Mouse (Mus musculus): ENCODE results near the gene Nup153. TPM values are rescaled to one million over a fixed set of nuclear protein-coding genes. Genes with fewer than 3 reads are reported as not detected.

Nup153 gene
- polyA plus RNA-seq, 1 experiment from 2014 or later: 30.2 TPM

GRCm38 (mm10) chr13:46758627-46759026 is 30.9 kb upstream of the Nup153 start:
- 0 out of 2 replicates have a peak overlapping the region, but pooled peaks have one; percentile 34 for H3K27ac ChIP-seq (replicated peaks; ENCODE audit: low read depth, low read length)
- peak; percentile 7 for DNase-seq

GRCm38 (mm10) chr13:46757946-46758345 is 30.2 kb upstream of the Nup153 start:
- ATAC-seq (ENCODE audit: low FRiP score, low TSS enrichment): no peak

More at GRCm38 (mm10) chr13:46758627-46759026, 30.9 kb upstream of the Nup153 start:
- peaks cover 33% of the 10 kb centered on the region for H3K36me3 ChIP-seq (ENCODE audit: control insufficient read depth, insufficient read depth, low read length)
- 0 out of 2 replicates have a peak, but pooled peaks cover 3% of the 10 kb centered on the region for H3K4me1 ChIP-seq (ENCODE audit: control insufficient read depth, insufficient read depth, low read length)
- 96% methylated on average over 13 of the region's 13 CpGs for WGBS
- H3K27me3 ChIP-seq (ENCODE audit: control insufficient read depth, insufficient read depth, low read length): no peaks in the 10 kb centered on the region
- H3K4me2 ChIP-seq (ENCODE audit: low read length): no peak overlapping the region
- no peak overlapping the region for H3K9ac ChIP-seq (replicated peaks; ENCODE audit: low read length)
- no peak overlapping the region for H3K4me3 ChIP-seq (replicated peaks; ENCODE audit: low read depth, low read length)
- H3K9me3 ChIP-seq (ENCODE audit: control insufficient read depth, low read length): no peaks in the 10 kb centered on the region
- no peak for ATAC-seq (ENCODE audit: low FRiP score, low TSS enrichment)

GRCm38 (mm10) chr13:46753294-46753693 is 25.6 kb upstream of the Nup153 start:
- H3K9me3 ChIP-seq (ENCODE audit: control insufficient read depth, low read length): no peaks in the 10 kb centered on the region
- H3K4me3 ChIP-seq (replicated peaks; ENCODE audit: low read depth, low read length): no peak overlapping the region
- no peak overlapping the region for H3K27ac ChIP-seq (replicated peaks; ENCODE audit: low read depth, low read length)
- H3K4me1 ChIP-seq (ENCODE audit: control insufficient read depth, insufficient read depth, low read length): no peaks in the 10 kb centered on the region
- no peak for DNase-seq
- H3K4me2 ChIP-seq (ENCODE audit: low read length): no peak overlapping the region
- H3K36me3 ChIP-seq (ENCODE audit: control insufficient read depth, insufficient read depth, low read length): peaks cover 41% of the 10 kb centered on the region
- no peak overlapping the region for H3K9ac ChIP-seq (replicated peaks; ENCODE audit: low read length)
- no peaks in the 10 kb centered on the region for H3K27me3 ChIP-seq (ENCODE audit: control insufficient read depth, insufficient read depth, low read length)
- 93% methylated on average over 5 of the region's 5 CpGs for WGBS
- ATAC-seq (ENCODE audit: low FRiP score, low TSS enrichment): no peak

More at GRCm38 (mm10) chr13:46757946-46758345, 30.2 kb upstream of the Nup153 start:
- Histone ChIP-seq H3K27ac (replicated peaks; ENCODE audit: low read depth, low read length) (no peak overlapping the region), H3K4me2 (ENCODE audit: low read length) (no peak overlapping the region), H3K4me3 (replicated peaks; ENCODE audit: low read depth, low read length) (no peak overlapping the region), H3K9me3 (ENCODE audit: control insufficient read depth, low read length) (no peaks in the 10 kb centered on the region), H3K27me3 (ENCODE audit: control insufficient read depth, insufficient read depth, low read length) (no peaks in the 10 kb centered on the region), H3K4me1 (ENCODE audit: control insufficient read depth, insufficient read depth, low read length) (0 out of 2 replicates have a peak, but pooled peaks cover 3% of the 10 kb centered on the region), H3K9ac (replicated peaks; ENCODE audit: low read length) (no peak overlapping the region), H3K36me3 (ENCODE audit: control insufficient read depth, insufficient read depth, low read length) (peaks cover 27% of the 10 kb centered on the region)
- no peak for DNase-seq
- 92% methylated on average over 7 of the region's 7 CpGs for WGBS

- Histone ChIP-seq H3K4me2 (ENCODE audit: low read length) (no peak overlapping the region), H3K9ac (replicated peaks; ENCODE audit: low read length) (no peak overlapping the region), H3K9me3 (ENCODE audit: control insufficient read depth, low read length) (no peaks in the 10 kb centered on the region), H3K4me1 (ENCODE audit: control insufficient read depth, insufficient read depth, low read length) (no peaks in the 10 kb centered on the region), H3K27ac (replicated peaks; ENCODE audit: low read depth, low read length) (no peak overlapping the region), H3K4me3 (replicated peaks; ENCODE audit: low read depth, low read length) (no peak overlapping the region), H3K27me3 (ENCODE audit: control insufficient read depth, insufficient read depth, low read length) (no peaks in the 10 kb centered on the region), H3K36me3 (ENCODE audit: control insufficient read depth, insufficient read depth, low read length) (peaks cover 44% of the 10 kb centered on the region)
- DNase-seq (no peak), ATAC-seq (ENCODE audit: low FRiP score, low TSS enrichment) (no peak)
- 88% methylated on average over 13 of the region's 13 CpGs for WGBS
Observed at GRCm38 (mm10) chr13:46752566-46753229, 25.0 kb upstream of the Nup153 start.

GRCm38 (mm10) chr13:46748138-46748873 is 20.6 kb upstream of the Nup153 start:
- WGBS: 89% methylated on average over 5 of the region's 5 CpGs
- Histone ChIP-seq H3K27me3 (ENCODE audit: control insufficient read depth, insufficient read depth, low read length) (no peaks in the 10 kb centered on the region), H3K4me1 (ENCODE audit: control insufficient read depth, insufficient read depth, low read length) (no peaks in the 10 kb centered on the region), H3K36me3 (ENCODE audit: control insufficient read depth, insufficient read depth, low read length) (peaks cover 41% of the 10 kb centered on the region), H3K9ac (replicated peaks; ENCODE audit: low read length) (no peak overlapping the region), H3K4me2 (ENCODE audit: low read length) (no peak overlapping the region), H3K4me3 (replicated peaks; ENCODE audit: low read depth, low read length) (no peak overlapping the region), H3K9me3 (ENCODE audit: control insufficient read depth, low read length) (no peaks in the 10 kb centered on the region), H3K27ac (replicated peaks; ENCODE audit: low read depth, low read length) (no peak overlapping the region)
- DNase-seq: no peak
- ATAC-seq (ENCODE audit: low FRiP score, low TSS enrichment): no peak

GRCm38 (mm10) chr13:46743821-46744220 is 16.1 kb upstream of the Nup153 start:
- Histone ChIP-seq H3K4me2 (ENCODE audit: low read length) (no peak overlapping the region), H3K9ac (replicated peaks; ENCODE audit: low read length) (no peak overlapping the region), H3K27ac (replicated peaks; ENCODE audit: low read depth, low read length) (no peak overlapping the region), H3K9me3 (ENCODE audit: control insufficient read depth, low read length) (no peaks in the 10 kb centered on the region), H3K4me1 (ENCODE audit: control insufficient read depth, insufficient read depth, low read length) (no peaks in the 10 kb centered on the region), H3K4me3 (replicated peaks; ENCODE audit: low read depth, low read length) (no peak overlapping the region), H3K27me3 (ENCODE audit: control insufficient read depth, insufficient read depth, low read length) (no peaks in the 10 kb centered on the region), H3K36me3 (ENCODE audit: control insufficient read depth, insufficient read depth, low read length) (0 out of 2 replicates have a peak, but pooled peaks cover 4% of the 10 kb centered on the region)
- ATAC-seq (ENCODE audit: low FRiP score, low TSS enrichment): no peak
- 87% methylated on average over 8 of the region's 8 CpGs for WGBS
- no peak for DNase-seq

- Histone ChIP-seq H3K4me2 (ENCODE audit: low read length) (no peak overlapping the region), H3K9me3 (ENCODE audit: control insufficient read depth, low read length) (no peaks in the 10 kb centered on the region), H3K9ac (replicated peaks; ENCODE audit: low read length) (no peak overlapping the region), H3K4me3 (replicated peaks; ENCODE audit: low read depth, low read length) (no peak overlapping the region), H3K27me3 (ENCODE audit: control insufficient read depth, insufficient read depth, low read length) (no peaks in the 10 kb centered on the region), H3K4me1 (ENCODE audit: control insufficient read depth, insufficient read depth, low read length) (no peaks in the 10 kb centered on the region), H3K27ac (replicated peaks; ENCODE audit: low read depth, low read length) (no peak overlapping the region), H3K36me3 (ENCODE audit: control insufficient read depth, insufficient read depth, low read length) (no peaks in the 10 kb centered on the region)
- DNase-seq (no peak), ATAC-seq (ENCODE audit: low FRiP score, low TSS enrichment) (no peak)
- 64% methylated on average over 2 of the region's 2 CpGs for WGBS
Observed at GRCm38 (mm10) chr13:46742367-46742766, 14.6 kb upstream of the Nup153 start.

- no peak overlapping the region for H3K4me3 ChIP-seq (replicated peaks; ENCODE audit: low read depth, low read length)
- 76% methylated on average over 7 of the region's 7 CpGs for WGBS
- 0 out of 2 replicates have a peak, but pooled peaks cover 3% of the 10 kb centered on the region for H3K27me3 ChIP-seq (ENCODE audit: control insufficient read depth, insufficient read depth, low read length)
- H3K4me2 ChIP-seq (ENCODE audit: low read length): no peak overlapping the region
- no peaks in the 10 kb centered on the region for H3K9me3 ChIP-seq (ENCODE audit: control insufficient read depth, low read length)
- DNase-seq (no peak), ATAC-seq (ENCODE audit: low FRiP score, low TSS enrichment) (no peak)
- no peak overlapping the region for H3K27ac ChIP-seq (replicated peaks; ENCODE audit: low read depth, low read length)
- no peaks in the 10 kb centered on the region for H3K36me3 ChIP-seq (ENCODE audit: control insufficient read depth, insufficient read depth, low read length)
- peaks cover 7% of the 10 kb centered on the region; the same call in 1 of the 2 replicates for H3K4me1 ChIP-seq (ENCODE audit: control insufficient read depth, insufficient read depth, low read length)
- H3K9ac ChIP-seq (replicated peaks; ENCODE audit: low read length): no peak overlapping the region
Observed at GRCm38 (mm10) chr13:46739426-46739825, 11.7 kb upstream of the Nup153 start.

Measured in midbrain, embryonic 14.5 days (tissue).